Mouse (Mus musculus) hindbrain, postnatal 0 days (tissue): Measurements from ENCODE around the gene Zfp385c. TPM values are rescaled to one million over a fixed set of nuclear protein-coding genes. Genes with fewer than 3 reads are reported as not detected.

Source experiments
- ATAC-seq: fragments of 200-750 bp; cut with Nextera tagmentation; 2 replicates; pipeline ENCODE4 v1.8.0; 2017; ENCODE audit warnings: mild to moderate bottlenecking, moderate TSS enrichment, moderate library complexity
- DNase-seq: peaks from one replicate; pipeline ENCODE4 v3.0.0-alpha.2; 2015; ENCODE audit warnings: low spot score
- H3K27ac ChIP-seq: fragments of 300-500 bp; sonication (generic); 2 replicates; pipeline ENCODE4 v1.5.1; 2014; ENCODE audit warnings: mild to moderate bottlenecking
- H3K27me3 ChIP-seq: fragments of 300-500 bp; sonication (generic); 2 replicates; pipeline ENCODE4 v1.6.1; 2014; ENCODE audit warnings: low read length, mixed read lengths; ENCODE audit not compliant: insufficient read depth
- H3K36me3 ChIP-seq: fragments of 300-500 bp; sonication (generic); 2 replicates; pipeline ENCODE4 v1.6.1; 2014; ENCODE audit warnings: low read length, mixed read lengths; ENCODE audit not compliant: insufficient read depth
- H3K4me1 ChIP-seq: fragments of 300-500 bp; sonication (generic); 2 replicates; pipeline ENCODE4 v1.6.1; 2014; ENCODE audit warnings: antibody characterized with exemption, low read length, mixed read lengths; ENCODE audit not compliant: insufficient read depth
- H3K4me2 ChIP-seq: fragments of 300-500 bp; sonication (generic); 2 replicates; pipeline ENCODE4 v1.6.1; 2014; ENCODE audit warnings: low read depth, mild to moderate bottlenecking, low read length, moderate library complexity, mixed read lengths
- H3K4me3 ChIP-seq: fragments of 300-500 bp; sonication (generic); 2 replicates; pipeline ENCODE4 v1.5.1; 2014; ENCODE audit warnings: low read length
- H3K9ac ChIP-seq: fragments of 300-500 bp; sonication (generic); replicated peaks from 2 replicates; pipeline ENCODE4 v1.6.1; 2014; ENCODE audit warnings: mild to moderate bottlenecking, low read length, moderate library complexity, mixed read lengths
- H3K9me3 ChIP-seq: fragments of 300-500 bp; sonication (generic); 2 replicates; pipeline ENCODE4 v1.6.1; 2016; ENCODE audit warnings: low read length, mixed read lengths
- CTCF ChIP-seq: IDR thresholded peaks from 2 replicates; pipeline ENCODE4 v1.5.1; 2016; ENCODE audit warnings: antibody characterized with exemption, control low read depth, low read depth
- WGBS: fragments of 180-500 bp; shearing (Covaris S2); extraction: QIAGEN DNeasy Blood & Tissue Kit; methylation state at CpG from one replicate; pipeline ENCODE4 v1.1.7; 2014; 5-methylcytosine and 5-hydroxymethylcytosine counted together
- polyA plus RNA-seq: library from polyadenylated mRNA; unstranded; fragments of >200 nt; fragmentation: Nextera tagmentation; extraction: Ambion mirVana; gene quantifications from 2 replicates; pipeline ENCODE4 v1.2.1, GENCODE M21; 2015
- total RNA-seq: library from RNA; depleted of rRNA; stranded (reverse); fragments of >200 nt; gene quantifications from 2 replicates; pipeline ENCODE4 v1.2.3, GENCODE M21; 2014; rRNA removed

The Zfp385c gene
- total RNA-seq, result 9.8 and 13.0 TPM in 2 replicates
- 10.0 and 11.3 TPM in 2 replicates for polyA plus RNA-seq

DNA sequence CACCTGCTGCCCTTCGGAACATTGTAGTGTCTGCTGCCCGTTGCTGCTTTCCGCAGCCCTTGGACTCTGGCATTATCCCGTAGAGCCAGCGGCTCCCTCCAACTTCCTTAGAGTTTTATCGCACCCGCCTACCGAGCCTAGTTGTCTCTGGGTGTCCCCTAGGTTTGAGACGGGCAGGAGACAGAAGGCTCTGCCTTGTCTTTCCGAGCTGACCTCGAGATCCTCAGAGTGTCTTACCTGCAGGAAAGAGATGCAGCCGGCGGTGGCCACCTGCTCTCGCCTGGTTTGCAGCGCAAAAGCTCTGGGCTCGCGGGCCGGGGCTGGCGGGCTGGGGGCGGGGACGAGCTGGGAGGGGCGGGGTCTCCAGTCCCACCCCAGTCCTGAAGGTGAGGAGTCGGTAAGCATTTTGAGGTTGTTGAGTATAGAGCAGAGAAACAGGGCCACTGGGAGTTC is at the start of gene Zfp385c:
Zfp385c (minus strand) TSS at position 292 of the 453 bp plus-strand sequence.
- peak within 1 kb of the TSS; percentile 27 for H3K4me3 ChIP-seq
- no peak for TF ChIP-seq CTCF
- H3K9me3 ChIP-seq, result no peaks in the 10 kb centered on the region
- H3K27me3 ChIP-seq, result no peaks in the 10 kb centered on the region
- WGBS, result 3% methylated on average over 19 of the region's 23 CpGs
- DNase-seq, result no peak
- H3K36me3 ChIP-seq, result no peaks in the 10 kb centered on the region
- no peak within 1 kb of the TSS for H3K27ac ChIP-seq
- no peaks in the 10 kb centered on the region for H3K4me1 ChIP-seq
- peak within 1 kb of the TSS; percentile 37; the same call in 1 of the 2 replicates for H3K9ac ChIP-seq
- H3K4me2 ChIP-seq, result peak within 1 kb of the TSS; percentile 53
- no peak for ATAC-seq

DNA sequence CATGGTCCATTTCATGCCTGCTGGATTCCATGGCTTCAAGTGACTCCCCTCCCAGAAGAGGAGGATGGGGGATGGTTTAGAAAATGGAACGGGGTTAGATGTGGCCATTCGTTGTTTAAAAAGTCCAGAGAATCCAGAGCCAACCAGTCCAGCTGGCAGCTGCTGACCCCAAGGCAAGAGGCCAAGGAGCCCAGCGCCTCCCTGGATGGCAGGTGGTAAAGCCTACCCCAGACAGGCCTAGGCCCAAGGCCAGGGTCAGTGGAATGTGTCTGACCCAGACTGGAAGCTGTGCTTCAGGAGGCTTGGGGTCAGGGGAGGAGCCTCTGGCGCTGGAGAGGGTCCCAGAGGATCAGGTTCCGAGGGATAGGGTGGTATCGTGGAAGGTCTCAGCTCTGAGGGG is 49.1 kb upstream of the Zfp385c start:
- Histone ChIP-seq H3K9me3 (no peaks in the 10 kb centered on the region), H3K4me1 (peaks cover 9% of the 10 kb centered on the region), H3K4me3 (no peak overlapping the region), H3K27ac (no peak overlapping the region), H3K4me2 (no peak overlapping the region), H3K36me3 (no peaks in the 10 kb centered on the region), H3K9ac (no peak overlapping the region), H3K27me3 (no peaks in the 10 kb centered on the region)
- WGBS, result 62% methylated on average over 6 of the region's 6 CpGs
- TF ChIP-seq CTCF, result no peak
- no peak for DNase-seq
- no peak for ATAC-seq

DNA sequence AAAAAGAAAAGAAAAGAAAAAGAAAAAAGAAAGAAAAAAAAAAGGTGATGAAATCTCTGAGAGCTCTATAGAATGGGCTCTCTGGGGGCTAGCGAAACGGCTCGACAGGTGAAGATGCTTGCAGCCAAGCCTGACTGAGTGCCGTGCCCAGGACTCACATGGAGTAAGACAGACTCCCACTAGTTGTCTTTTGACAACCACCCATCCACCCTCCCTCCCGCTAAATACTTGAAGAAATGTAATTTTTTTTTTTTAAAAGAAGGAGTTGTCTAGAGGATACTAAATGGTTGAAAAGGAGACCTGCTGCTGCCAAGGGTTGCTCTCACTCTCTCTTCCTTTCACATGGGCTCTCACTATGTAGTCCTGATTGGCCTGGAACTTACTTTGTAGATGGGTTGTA is 46.5 kb upstream of the Zfp385c start:
- Histone ChIP-seq H3K27me3 (no peaks in the 10 kb centered on the region), H3K9ac (peak overlapping the region; percentile 44), H3K9me3 (no peaks in the 10 kb centered on the region), H3K4me3 (peak overlapping the region; percentile 84), H3K4me2 (peak overlapping the region; percentile 56), H3K36me3 (no peaks in the 10 kb centered on the region), H3K27ac (peak overlapping the region; percentile 83), H3K4me1 (peaks cover 13% of the 10 kb centered on the region)
- no peak for TF ChIP-seq CTCF
- ATAC-seq (no peak), DNase-seq (no peak)
- 9% methylated on average over 5 of the region's 5 CpGs for WGBS

DNA sequence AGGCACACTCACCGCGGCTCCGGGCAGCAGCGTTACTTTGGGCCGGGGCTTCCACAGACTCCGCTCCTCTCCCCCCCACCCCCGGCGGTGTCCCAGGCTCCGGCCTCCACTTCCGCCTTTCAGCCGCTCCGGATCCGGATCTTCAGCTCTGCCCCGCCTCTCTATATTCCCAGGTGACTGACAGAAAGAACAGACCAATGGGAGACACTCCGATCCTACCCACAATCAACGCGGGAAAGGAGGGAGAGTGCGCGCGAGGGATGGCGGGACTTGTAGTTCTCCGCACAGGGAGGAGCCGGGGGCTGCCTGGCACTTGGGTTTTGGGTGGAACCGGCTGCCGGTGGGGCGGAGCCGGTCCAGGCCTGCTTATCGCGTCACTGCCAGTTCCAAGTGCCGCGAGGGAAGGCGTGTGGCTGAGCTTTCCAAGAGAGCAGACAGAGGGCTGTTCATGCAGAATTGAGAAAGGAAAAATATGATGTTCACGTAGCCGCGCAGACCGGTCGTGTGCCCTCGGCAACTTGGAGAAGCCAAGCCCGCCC is 45.9 kb upstream of the Zfp385c start, which contains the start of gene Rab5c:
Rab5c (minus strand) TSS at position 150 of the 539 bp plus-strand sequence.
- Histone ChIP-seq H3K36me3 (no peaks in the 10 kb centered on the region), H3K9ac (peak within 1 kb of the TSS; percentile 73), H3K4me2 (peak within 1 kb of the TSS; percentile 84), H3K27me3 (no peaks in the 10 kb centered on the region), H3K4me1 (peaks cover 13% of the 10 kb centered on the region), H3K4me3 (peak within 1 kb of the TSS; percentile 84), H3K27ac (peak within 1 kb of the TSS; percentile 83), H3K9me3 (no peaks in the 10 kb centered on the region)
- peak; percentile 99 for ATAC-seq
- peak; percentile 99 for DNase-seq
- TF ChIP-seq CTCF, result peak; percentile 37; the same call in 1 of the 2 replicates
- under 1% methylated on average over 39 of the region's 39 CpGs for WGBS

DNA sequence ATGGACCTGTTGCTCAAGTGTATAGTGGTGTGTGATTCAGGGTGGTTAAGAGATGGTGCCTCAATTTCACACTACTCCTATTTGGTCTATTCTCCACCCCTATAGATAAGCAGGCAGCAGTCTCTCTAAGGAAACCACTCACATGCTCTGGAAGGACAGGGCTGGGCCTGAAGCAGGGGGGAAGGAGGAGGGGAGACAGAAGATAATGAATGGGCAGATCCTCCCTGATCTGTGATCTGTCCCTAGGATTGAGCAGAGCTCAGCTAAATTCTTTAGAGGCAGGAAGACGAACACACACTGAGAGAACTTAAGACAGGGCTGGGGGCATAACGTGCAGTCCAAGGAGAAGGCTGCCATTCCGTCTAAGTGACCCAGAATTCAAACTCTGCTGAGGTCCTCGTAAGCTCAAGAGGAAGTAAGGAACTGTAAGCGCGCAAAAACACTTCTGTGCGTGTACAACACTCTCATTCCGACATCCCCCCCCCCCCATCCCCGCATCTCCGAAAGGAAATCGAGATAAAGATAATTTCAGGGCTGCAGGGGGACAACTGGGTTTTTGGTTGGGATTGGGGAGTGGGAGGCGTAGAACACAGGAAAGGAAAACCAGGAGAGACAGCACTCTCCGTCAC is 45.0 kb upstream of the Zfp385c start:
- no peaks in the 10 kb centered on the region for H3K27me3 ChIP-seq
- peak overlapping the region; percentile 72; the same call in 1 of the 2 replicates for H3K27ac ChIP-seq
- TF ChIP-seq CTCF, result no peak
- H3K9me3 ChIP-seq, result no peaks in the 10 kb centered on the region
- peak overlapping the region; percentile 84 for H3K4me2 ChIP-seq
- H3K4me3 ChIP-seq, result peak overlapping the region; percentile 84
- DNase-seq (no peak), ATAC-seq (no peak)
- peak overlapping the region; percentile 73 for H3K9ac ChIP-seq
- WGBS, result 3% methylated on average over 13 of the region's 13 CpGs
- H3K36me3 ChIP-seq, result no peaks in the 10 kb centered on the region
- H3K4me1 ChIP-seq, result peaks cover 13% of the 10 kb centered on the region

DNA sequence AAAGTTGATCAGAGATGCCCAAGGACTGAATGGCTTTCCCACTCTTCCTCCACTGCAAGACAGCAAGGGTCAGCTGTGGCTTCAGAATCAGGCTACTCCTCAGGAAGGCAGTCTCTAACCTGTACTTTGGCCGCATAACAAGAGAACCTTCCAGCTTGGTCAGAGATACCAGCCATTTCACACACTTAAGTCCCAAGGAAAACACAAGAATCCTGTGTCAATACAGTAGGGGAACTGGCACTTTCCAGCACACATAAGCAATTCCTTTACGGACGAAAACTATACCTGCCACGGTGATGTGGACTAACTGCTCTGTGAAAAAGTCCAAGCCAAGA is 44.5 kb upstream of the Zfp385c start:
- H3K4me2 ChIP-seq, result peak overlapping the region; percentile 84
- no peaks in the 10 kb centered on the region for H3K9me3 ChIP-seq
- peaks cover 13% of the 10 kb centered on the region for H3K4me1 ChIP-seq
- 85% methylated on average over 4 of the region's 4 CpGs for WGBS
- H3K4me3 ChIP-seq, result peak overlapping the region; percentile 84
- H3K27me3 ChIP-seq, result no peaks in the 10 kb centered on the region
- no peak overlapping the region for H3K27ac ChIP-seq
- no peaks in the 10 kb centered on the region for H3K36me3 ChIP-seq
- DNase-seq (no peak), ATAC-seq (no peak)
- peak overlapping the region; percentile 73; the same call in 1 of the 2 replicates for H3K9ac ChIP-seq
- no peak for TF ChIP-seq CTCF
